Mouse (Mus musculus) lung, postnatal 0 days (tissue): ENCODE data around the gene Rgs3.
"Not testable (repeated sequence)": the region's sequence is repeated elsewhere in the genome, so short reads cannot be mapped to it uniquely, and the experiment has no call there.

Experiments
- CTCF ChIP-seq: IDR thresholded peaks from 2 replicates; pipeline ENCODE4 v1.5.1; 2016; ENCODE audit warnings: antibody characterized with exemption, mild to moderate bottlenecking
- EP300 ChIP-seq: IDR thresholded peaks from 2 replicates; pipeline ENCODE4 v1.6.1; 2016; ENCODE audit warnings: antibody characterized with exemption, mild to moderate bottlenecking, control low read depth

- TF ChIP-seq EP300, CTCF: not testable (repeated sequence)
Measured at GRCm38 (mm10) chr4:62593546-62594240, 34.0 kb downstream of the Rgs3 start.
